Mouse (Mus musculus) ES-Bruce4 (cell line): ENCODE measurements around the gene H60b.

ENCODE experiments used
- CTCF ChIP-seq: IDR thresholded peaks from one replicate; pipeline ENCODE4 v1.8.1; 2011; ENCODE audit warnings: low read depth, low read length
- POLR2A ChIP-seq: IDR thresholded peaks from one replicate; pipeline ENCODE4 v1.8.1; 2011; ENCODE audit warnings: low read length; ENCODE audit not compliant: insufficient read depth

DNA sequence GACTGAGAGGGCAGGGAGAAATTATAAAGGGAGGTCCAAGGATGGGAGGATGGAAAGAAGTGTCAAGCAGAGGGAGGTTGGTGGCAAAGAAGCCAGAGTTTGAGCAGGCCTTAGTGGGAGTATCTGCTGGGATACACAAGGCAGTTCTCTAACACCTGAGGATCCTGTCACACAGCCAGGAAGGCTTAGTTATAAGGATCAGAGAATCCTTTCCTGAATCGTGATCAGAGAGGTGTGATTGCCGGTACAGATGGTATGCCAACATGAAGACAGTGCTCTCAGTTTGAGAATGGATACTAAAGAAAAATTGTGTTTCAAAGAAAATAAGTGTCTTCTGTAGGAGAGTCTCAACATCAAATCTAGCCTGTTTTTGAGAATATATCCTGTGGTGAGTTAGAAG, 164.5 kb downstream of the H60b start:
- TF ChIP-seq CTCF (no peak), POLR2A (no peak)
